Mouse (Mus musculus) hindbrain, embryonic 15.5 days (tissue): ENCODE measurements around the gene Abhd17c. TPM values are rescaled to one million over a fixed set of nuclear protein-coding genes. Genes with fewer than 3 reads are reported as not detected.

ENCODE experiments used
- ATAC-seq: fragments of 200-750 bp; cut with Nextera tagmentation; 2 replicates; pipeline ENCODE4 v1.8.0; 2017; ENCODE audit warnings: low read depth, moderate number of reproducible peaks, moderate TSS enrichment; ENCODE audit not compliant: low FRiP score
- H3K27ac ChIP-seq: fragments of 300-500 bp; sonication (generic); replicated peaks from 2 replicates; pipeline ENCODE4 v1.5.1; 2015; ENCODE audit warnings: mild to moderate bottlenecking, inconsistent platforms
- H3K27me3 ChIP-seq: fragments of 300-500 bp; sonication (generic); 2 replicates; pipeline ENCODE4 v1.6.1; 2015; ENCODE audit warnings: control low read depth, inconsistent platforms
- H3K36me3 ChIP-seq: fragments of 300-500 bp; sonication (generic); 2 replicates; pipeline ENCODE4 v1.6.1; 2015; ENCODE audit warnings: control low read depth, inconsistent platforms
- H3K4me1 ChIP-seq: fragments of 300-500 bp; sonication (generic); replicated peaks from 2 replicates; pipeline ENCODE4 v1.6.1; 2015; ENCODE audit warnings: control low read depth, inconsistent platforms
- H3K4me2 ChIP-seq: fragments of 300-500 bp; sonication (generic); 2 replicates; pipeline ENCODE4 v1.6.1; 2015; ENCODE audit warnings: moderate library complexity, mild to moderate bottlenecking, inconsistent platforms
- H3K4me3 ChIP-seq: fragments of 300-500 bp; sonication (generic); 2 replicates; pipeline ENCODE4 v1.5.1; 2015; ENCODE audit warnings: mild to moderate bottlenecking, inconsistent platforms
- H3K9ac ChIP-seq: fragments of 300-500 bp; sonication (generic); 2 replicates; pipeline ENCODE4 v1.6.1; 2015; ENCODE audit warnings: inconsistent platforms
- H3K9me3 ChIP-seq: fragments of 300-500 bp; sonication (generic); 2 replicates; pipeline ENCODE4 v1.6.1; 2016; ENCODE audit warnings: control low read depth, inconsistent platforms
- WGBS: fragments of 180-500 bp; shearing (Covaris S2); methylation state at CpG from one replicate; pipeline ENCODE4 v1.1.7; 2015; 5-methylcytosine and 5-hydroxymethylcytosine counted together
- polyA plus RNA-seq: library from polyadenylated mRNA; unstranded; fragments of >200 nt; fragmentation: Nextera tagmentation; extraction: Ambion mirVana; gene quantifications from 2 replicates; pipeline ENCODE4 v1.2.1, GENCODE M21; 2015

The Abhd17c gene
- polyA plus RNA-seq, 1 experiment from 2014 or later = 76.6 TPM

- no peaks in the 10 kb centered on the region for H3K9me3 ChIP-seq
- H3K4me3 ChIP-seq = peak overlapping the region; percentile 97
- under 1% methylated on average over 39 of the region's 55 CpGs for WGBS
- H3K27ac ChIP-seq = peak overlapping the region; percentile 98
- H3K9ac ChIP-seq = peak overlapping the region; percentile 99
- peaks cover 43% of the 10 kb centered on the region for H3K4me1 ChIP-seq
- no peaks in the 10 kb centered on the region for H3K36me3 ChIP-seq
- ATAC-seq = peak; percentile 97
- H3K4me2 ChIP-seq = peak overlapping the region; percentile 97
- H3K27me3 ChIP-seq = no peaks in the 10 kb centered on the region
These were observed 254 bp upstream of the Abhd17c start for GRCm38 (mm10) chr7:84151960-84152334.

DNA sequence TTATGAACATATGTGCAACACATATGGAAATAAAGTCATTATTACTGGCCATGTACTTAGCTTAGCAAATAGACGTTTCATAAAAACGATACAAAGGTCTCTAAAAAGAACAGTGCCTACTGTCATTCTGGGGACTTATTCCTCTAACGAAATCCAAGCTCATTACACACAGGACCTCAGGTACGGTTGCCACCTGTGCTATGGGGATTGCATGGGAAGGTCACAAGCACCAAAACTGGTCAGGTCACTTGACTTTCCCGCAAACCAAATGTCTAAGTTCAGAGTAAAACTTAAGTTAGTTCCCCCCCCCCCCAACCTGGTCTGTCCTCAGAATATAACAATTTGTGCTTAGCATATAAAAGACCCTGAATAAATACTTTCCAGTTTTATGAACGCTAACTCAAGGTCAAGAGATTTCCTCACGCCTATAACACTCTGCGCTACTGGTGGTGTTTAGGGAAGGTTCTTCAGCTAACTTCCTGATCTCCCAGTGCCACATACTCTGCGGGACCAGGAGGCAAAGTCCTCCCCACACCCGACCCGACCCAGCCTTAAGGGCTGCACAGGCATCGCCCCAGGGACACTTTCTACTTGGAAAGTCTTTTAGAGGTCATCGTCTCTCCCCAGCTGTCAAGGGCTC is 1.2 kb downstream of the Abhd17c start:
- no peaks in the 10 kb centered on the region for H3K36me3 ChIP-seq
- no peaks in the 10 kb centered on the region for H3K9me3 ChIP-seq
- WGBS = 9% methylated on average over 13 of the region's 13 CpGs
- peak overlapping the region; percentile 98 for H3K27ac ChIP-seq
- H3K4me1 ChIP-seq = peaks cover 57% of the 10 kb centered on the region
- peak overlapping the region; percentile 99 for H3K9ac ChIP-seq
- peak overlapping the region; percentile 97 for H3K4me3 ChIP-seq
- ATAC-seq = no peak
- no peaks in the 10 kb centered on the region for H3K27me3 ChIP-seq
- H3K4me2 ChIP-seq = peak overlapping the region; percentile 97

DNA sequence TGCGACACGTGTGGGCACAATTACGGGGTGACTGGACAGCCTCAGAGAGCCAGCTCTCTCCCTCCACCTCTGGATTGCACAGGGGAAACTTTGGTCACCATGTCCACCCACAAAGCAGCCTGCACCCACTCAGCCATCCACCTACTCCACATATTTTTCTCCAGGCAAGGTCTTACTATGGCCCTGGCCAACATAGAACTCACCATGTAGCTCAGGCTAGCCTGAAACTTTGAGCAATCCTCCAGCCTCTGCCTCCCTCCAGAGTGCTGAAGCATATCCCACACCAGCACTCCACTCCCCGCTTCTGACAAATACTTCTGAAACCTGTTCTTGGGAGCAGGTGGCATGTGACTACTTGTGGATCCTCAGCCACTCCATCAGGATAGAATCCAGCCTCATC is 1.9 kb downstream of the Abhd17c start:
- WGBS = 68% methylated on average over 4 of the region's 4 CpGs
- H3K27me3 ChIP-seq = no peaks in the 10 kb centered on the region
- no peaks in the 10 kb centered on the region for H3K36me3 ChIP-seq
- H3K4me3 ChIP-seq = peak overlapping the region; percentile 97
- peak overlapping the region; percentile 97 for H3K4me2 ChIP-seq
- ATAC-seq = no peak
- H3K9ac ChIP-seq = 0 out of 2 replicates have a peak overlapping the region, but pooled peaks have one; percentile 99
- no peak overlapping the region for H3K27ac ChIP-seq
- H3K4me1 ChIP-seq = peaks cover 59% of the 10 kb centered on the region
- no peaks in the 10 kb centered on the region for H3K9me3 ChIP-seq

DNA sequence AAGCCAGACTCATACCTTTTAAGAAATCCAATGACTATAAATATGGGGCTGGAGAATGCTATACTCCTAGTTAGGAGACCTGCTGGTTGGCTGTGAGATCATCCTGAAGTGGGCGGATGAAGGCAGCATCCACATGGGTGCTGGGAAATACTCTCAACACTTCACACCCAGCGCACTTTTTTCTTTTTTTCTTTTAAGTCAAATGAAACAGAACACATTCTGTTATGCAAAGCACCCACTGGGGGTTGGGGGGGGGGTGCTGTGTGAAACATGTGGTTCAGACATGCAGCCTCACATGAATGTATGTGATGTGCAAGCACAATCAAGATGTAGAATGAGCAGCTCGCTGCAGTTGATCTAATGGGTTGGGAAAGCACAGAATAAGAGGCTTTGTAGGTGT is 2.8 kb downstream of the Abhd17c start:
- Histone ChIP-seq H3K4me2 (peak overlapping the region; percentile 97), H3K4me3 (no peak overlapping the region), H3K27me3 (no peaks in the 10 kb centered on the region), H3K9me3 (no peaks in the 10 kb centered on the region), H3K36me3 (no peaks in the 10 kb centered on the region), H3K4me1 (peaks cover 66% of the 10 kb centered on the region), H3K9ac (no peak overlapping the region), H3K27ac (no peak overlapping the region)
- ATAC-seq = no peak
- 82% methylated on average over 3 of the region's 3 CpGs for WGBS

DNA sequence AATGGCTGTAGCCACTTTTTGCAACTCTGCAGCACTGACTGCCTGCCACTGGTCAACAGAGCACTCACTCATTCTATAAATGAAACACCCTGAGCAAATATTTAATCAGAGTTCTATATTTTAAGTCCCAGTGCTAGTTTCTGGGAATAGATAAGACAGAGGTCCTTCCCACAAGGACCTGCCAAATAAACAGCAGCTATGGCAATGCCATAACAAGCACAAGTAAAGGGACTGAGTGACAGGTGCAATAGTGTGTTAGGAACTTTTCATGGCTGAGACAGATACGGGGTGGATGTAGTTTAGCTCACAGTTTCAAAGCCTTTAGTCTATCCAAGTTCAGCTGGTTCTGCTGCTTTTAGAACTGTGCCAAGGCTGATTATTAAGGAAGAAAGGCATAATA is 3.9 kb downstream of the Abhd17c start:
- no peaks in the 10 kb centered on the region for H3K27me3 ChIP-seq
- no peak overlapping the region for H3K27ac ChIP-seq
- ATAC-seq = no peak
- no peak overlapping the region for H3K9ac ChIP-seq
- 93% methylated on average over 1 of the region's 1 CpGs for WGBS
- no peak overlapping the region for H3K4me3 ChIP-seq
- H3K4me2 ChIP-seq = no peak overlapping the region
- no peaks in the 10 kb centered on the region for H3K9me3 ChIP-seq
- peaks cover 78% of the 10 kb centered on the region for H3K4me1 ChIP-seq
- H3K36me3 ChIP-seq = no peaks in the 10 kb centered on the region

GRCm38 (mm10) chr7:84145633-84146032 is 6.1 kb downstream of the Abhd17c start:
- Histone ChIP-seq H3K27me3 (no peaks in the 10 kb centered on the region), H3K4me2 (no peak overlapping the region), H3K27ac (no peak overlapping the region), H3K9ac (no peak overlapping the region), H3K4me1 (peaks cover 79% of the 10 kb centered on the region), H3K4me3 (no peak overlapping the region), H3K36me3 (no peaks in the 10 kb centered on the region), H3K9me3 (no peaks in the 10 kb centered on the region)
- 60% methylated on average over 2 of the region's 2 CpGs for WGBS
- no peak for ATAC-seq

- Histone ChIP-seq H3K27me3 (no peaks in the 10 kb centered on the region), H3K4me1 (peaks cover 69% of the 10 kb centered on the region), H3K36me3 (no peaks in the 10 kb centered on the region), H3K4me3 (no peak overlapping the region), H3K9me3 (no peaks in the 10 kb centered on the region), H3K9ac (no peak overlapping the region), H3K27ac (no peak overlapping the region), H3K4me2 (no peak overlapping the region)
- no peak for ATAC-seq
- 75% methylated on average over 7 of the region's 7 CpGs for WGBS
These were observed 8.8 kb downstream of the Abhd17c start for GRCm38 (mm10) chr7:84142736-84143473.

- Histone ChIP-seq H3K4me1 (peaks cover 66% of the 10 kb centered on the region), H3K36me3 (no peaks in the 10 kb centered on the region), H3K4me2 (no peak overlapping the region), H3K9me3 (no peaks in the 10 kb centered on the region), H3K27ac (no peak overlapping the region), H3K4me3 (no peak overlapping the region), H3K9ac (no peak overlapping the region), H3K27me3 (no peaks in the 10 kb centered on the region)
- no peak for ATAC-seq
- 91% methylated on average over 4 of the region's 4 CpGs for WGBS
These were observed 9.5 kb downstream of the Abhd17c start for GRCm38 (mm10) chr7:84142196-84142595.

DNA sequence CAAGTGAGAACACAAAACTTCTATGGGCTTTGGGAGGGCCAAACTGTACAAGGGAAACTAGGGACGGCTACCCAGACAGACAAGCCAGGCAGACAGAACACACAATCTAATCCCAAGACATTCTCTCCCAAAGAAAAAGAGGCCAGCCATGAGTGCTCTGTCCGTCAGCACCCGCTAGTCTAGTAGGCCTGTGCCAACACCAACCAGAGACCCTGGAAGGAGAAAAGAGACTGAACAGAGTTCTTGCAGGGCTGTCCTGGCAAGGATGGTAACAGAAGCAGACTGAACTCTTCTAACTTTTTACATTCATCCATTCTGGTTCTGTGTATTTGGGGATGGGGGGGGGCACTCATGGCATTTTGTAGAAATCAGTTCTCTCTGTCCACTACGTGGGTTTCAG is 12.1 kb downstream of the Abhd17c start:
- ATAC-seq = no peak
- 65% methylated on average over 4 of the region's 4 CpGs for WGBS

GRCm38 (mm10) chr7:84138731-84139130 is 13.0 kb downstream of the Abhd17c start:
- Histone ChIP-seq H3K9ac (no peak overlapping the region), H3K27me3 (no peaks in the 10 kb centered on the region), H3K9me3 (no peaks in the 10 kb centered on the region), H3K4me3 (no peak overlapping the region), H3K27ac (no peak overlapping the region), H3K4me2 (no peak overlapping the region), H3K36me3 (no peaks in the 10 kb centered on the region), H3K4me1 (peaks cover 42% of the 10 kb centered on the region)
- 79% methylated on average over 4 of the region's 4 CpGs for WGBS
- no peak for ATAC-seq

More for the DNA sequence above, 12.1 kb downstream of the Abhd17c start:
- no peaks in the 10 kb centered on the region for H3K27me3 ChIP-seq
- H3K4me3 ChIP-seq = no peak overlapping the region
- H3K9ac ChIP-seq = no peak overlapping the region
- H3K36me3 ChIP-seq = no peaks in the 10 kb centered on the region
- H3K4me1 ChIP-seq = peaks cover 50% of the 10 kb centered on the region
- H3K4me2 ChIP-seq = no peak overlapping the region
- no peak overlapping the region for H3K27ac ChIP-seq
- no peaks in the 10 kb centered on the region for H3K9me3 ChIP-seq

- H3K27me3 ChIP-seq = no peaks in the 10 kb centered on the region
- no peak overlapping the region for H3K4me3 ChIP-seq
- WGBS = 43% methylated on average over 3 of the region's 3 CpGs
- H3K27ac ChIP-seq = no peak overlapping the region
- peak; percentile 44; the same call in 1 of the 2 replicates for ATAC-seq
- no peaks in the 10 kb centered on the region for H3K9me3 ChIP-seq
- H3K9ac ChIP-seq = no peak overlapping the region
- H3K4me2 ChIP-seq = no peak overlapping the region
- peaks cover 32% of the 10 kb centered on the region for H3K4me1 ChIP-seq
- H3K36me3 ChIP-seq = no peaks in the 10 kb centered on the region
These were observed 13.9 kb downstream of the Abhd17c start for GRCm38 (mm10) chr7:84137779-84138178.

DNA sequence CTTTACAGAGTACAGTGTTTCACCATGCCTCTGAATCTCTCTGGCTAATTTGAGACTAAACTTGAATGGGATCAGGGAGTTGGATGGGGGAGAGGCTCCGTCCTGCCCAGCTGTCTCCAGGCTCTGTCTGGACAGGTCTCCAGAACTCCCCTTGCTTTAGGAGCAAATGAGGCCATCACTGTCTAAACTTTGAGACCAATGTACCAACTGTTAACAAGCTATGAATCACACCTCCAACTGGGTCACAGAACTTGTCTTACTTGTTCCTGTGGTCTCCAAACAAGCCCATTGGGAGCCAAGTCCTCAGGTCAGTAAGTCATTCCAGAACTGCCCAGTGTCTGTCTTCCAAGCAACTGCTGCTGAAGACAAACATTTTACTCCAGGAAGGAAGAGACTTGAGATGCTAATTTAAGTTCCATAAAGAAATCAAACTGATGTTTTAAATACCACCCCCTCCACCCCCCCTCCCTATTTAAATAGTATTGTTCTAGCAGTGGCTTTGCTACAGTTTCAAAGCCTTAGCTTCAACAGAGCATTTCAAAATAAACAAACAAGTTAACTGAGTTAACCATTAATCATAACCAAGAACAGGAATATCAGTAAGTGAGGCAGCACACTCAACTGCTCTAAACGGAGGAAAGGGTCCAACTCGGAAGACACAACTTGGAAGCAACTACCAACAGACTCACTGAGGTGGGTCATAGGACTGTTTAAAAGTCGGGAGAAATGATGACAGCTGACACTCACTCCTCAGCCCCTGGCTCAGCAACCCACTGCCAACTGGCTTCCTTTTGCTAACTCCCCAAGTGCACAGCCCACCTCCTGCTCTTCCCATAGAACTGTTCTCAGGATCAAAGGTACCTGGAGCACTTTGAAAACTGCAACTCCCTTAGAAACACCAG is 15.6 kb downstream of the Abhd17c start:
- Histone ChIP-seq H3K36me3 (no peaks in the 10 kb centered on the region), H3K4me3 (no peak overlapping the region), H3K27me3 (no peaks in the 10 kb centered on the region), H3K9me3 (no peaks in the 10 kb centered on the region), H3K9ac (no peak overlapping the region), H3K4me1 (peaks cover 23% of the 10 kb centered on the region), H3K27ac (no peak overlapping the region), H3K4me2 (no peak overlapping the region)
- WGBS = 70% methylated on average over 4 of the region's 4 CpGs
- no peak for ATAC-seq
